Mouse (Mus musculus): Measurements from ENCODE around the gene Gm45234. TPM values are rescaled to one million over a fixed set of nuclear protein-coding genes. Genes with fewer than 3 reads are reported as not detected.

The Gm45234 gene
- total RNA-seq, 1 experiment: 0.13 TPM

DNA sequence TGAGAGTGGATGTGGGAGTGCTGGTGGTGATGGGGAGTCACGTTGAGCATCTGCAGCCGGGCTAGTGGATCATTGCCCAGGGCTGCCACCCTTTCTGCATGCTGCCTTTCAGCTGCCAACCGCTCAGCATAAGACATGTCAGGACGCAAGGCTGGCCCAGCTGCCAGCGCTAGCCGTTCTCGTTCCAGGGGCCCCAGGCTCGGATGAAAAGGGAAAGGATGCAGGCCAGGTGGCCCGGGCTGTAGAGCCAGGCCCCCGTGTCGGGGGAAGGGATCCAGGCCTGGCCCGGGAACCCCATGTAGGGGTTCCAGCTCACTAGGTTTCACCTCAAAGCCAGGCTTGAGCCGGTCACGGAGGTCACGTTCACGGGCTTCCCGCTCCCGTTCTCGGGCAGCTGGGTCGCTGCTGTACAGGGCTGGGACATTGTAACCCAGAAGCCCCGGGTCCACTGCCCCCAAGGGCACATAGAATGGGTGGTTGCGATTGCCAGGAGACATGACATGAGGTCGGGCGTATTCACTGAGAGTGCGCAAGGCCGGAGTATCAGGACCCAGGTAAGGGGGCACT lies 11.0 kb downstream of the Gm45234 start:
- Histone ChIP-seq H3K4me1 (ENCODE audit: control insufficient read depth in 2 of 2, insufficient read depth in 2 of 2, low read length in 2 of 2, poor library complexity in 1 of 2) (peaks cover 0 to 19% of the 10 kb centered on the region in 2 experiments; a peak in 2 of 4 replicates), H3K27ac (ENCODE audit: insufficient read depth, low read depth, low read length, poor library complexity, severe bottlenecking) (peak overlapping the region; percentile 30; the same call in 1 of the 2 replicates), H3K9me3 (ENCODE audit: control insufficient read depth, insufficient read depth, low read depth, low read length) (no peaks in the 10 kb centered on the region), H3K36me3 (ENCODE audit: control insufficient read depth, insufficient read depth, low read length, poor library complexity, severe bottlenecking) (peaks cover 13% of the 10 kb centered on the region; the same call in 1 of the 2 replicates), H3K9ac (ENCODE audit: insufficient read depth, low read depth, low read length, poor library complexity, severe bottlenecking) (peak overlapping the region; percentile 86), H3K4me3 (ENCODE audit: insufficient read depth in 1 of 2, low read depth in 1 of 2, low read length in 2 of 2, poor library complexity in 1 of 2, severe bottlenecking in 1 of 2) (peak overlapping the region; percentile 60 to 62)
- DNase-seq (ENCODE audit: low read depth, low spot score): no peak
- in situ Hi-C loops (cut with MboI; ENCODE audit: low sequenced_read_pairs in 2 of 2, unreplicated experiment in 2 of 2): no loop called here
- TF ChIP-seq HCFC1 (IDR thresholded peaks at IDR 0.05; ENCODE audit: borderline replicate concordance, insufficient read depth, low read length): no peak
- TF ChIP-seq ZC3H11A (IDR thresholded peaks at IDR 0.05; ENCODE audit: borderline replicate concordance, low read depth, low read length): no peak
- no peak for TF ChIP-seq ZNF384 (IDR thresholded peaks at IDR 0.05; ENCODE audit: low read depth, low read length)
- no peak for TF ChIP-seq CHD2 (IDR thresholded peaks at IDR 0.05; ENCODE audit: low read depth, low read length)
- TF ChIP-seq MAFK (IDR thresholded peaks at IDR 0.05; ENCODE audit: insufficient read depth, low read depth, low read length): no peak

DNA sequence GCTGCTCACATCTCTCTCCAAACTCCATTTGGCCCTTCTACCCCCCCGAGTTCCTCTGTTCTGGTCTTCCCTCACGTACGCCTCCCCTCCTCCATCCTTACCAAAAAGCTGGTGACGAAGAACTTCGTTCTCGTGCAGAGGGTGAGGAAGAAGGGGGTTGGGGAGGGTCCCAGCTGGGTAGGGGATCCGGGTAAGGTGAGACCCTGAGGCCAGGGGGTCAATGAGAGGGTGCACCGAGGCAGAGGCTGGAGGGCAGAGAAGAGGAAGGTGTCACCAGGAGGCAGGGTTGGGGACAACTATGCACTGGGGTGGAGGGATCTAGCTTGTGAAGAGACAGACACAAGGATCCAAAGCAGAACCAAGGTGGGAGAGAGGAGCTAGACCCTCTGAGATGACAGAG lies 12.2 kb downstream of the Gm45234 start:
- Histone ChIP-seq H3K36me3 (ENCODE audit: control insufficient read depth, insufficient read depth, low read length, poor library complexity, severe bottlenecking) (peaks cover 13% of the 10 kb centered on the region; the same call in 1 of the 2 replicates), H3K9ac (ENCODE audit: insufficient read depth, low read depth, low read length, poor library complexity, severe bottlenecking) (no peak overlapping the region), H3K9me3 (ENCODE audit: control insufficient read depth, insufficient read depth, low read depth, low read length) (no peaks in the 10 kb centered on the region), H3K4me1 (ENCODE audit: control insufficient read depth in 2 of 2, insufficient read depth in 2 of 2, low read length in 2 of 2, poor library complexity in 1 of 2) (peaks cover 0 to 22% of the 10 kb centered on the region in 2 experiments; a peak in 2 of 4 replicates), H3K27ac (ENCODE audit: insufficient read depth, low read depth, low read length, poor library complexity, severe bottlenecking) (no peak overlapping the region), H3K4me3 (ENCODE audit: insufficient read depth in 1 of 2, low read depth in 1 of 2, low read length in 2 of 2, poor library complexity in 1 of 2, severe bottlenecking in 1 of 2) (no peak overlapping the region)
- no peak for DNase-seq (ENCODE audit: low read depth, low spot score)
- no peak for TF ChIP-seq ZC3H11A (IDR thresholded peaks at IDR 0.05; ENCODE audit: borderline replicate concordance, low read depth, low read length)
- no peak for TF ChIP-seq ZNF384 (IDR thresholded peaks at IDR 0.05; ENCODE audit: low read depth, low read length)
- no peak for TF ChIP-seq HCFC1 (IDR thresholded peaks at IDR 0.05; ENCODE audit: borderline replicate concordance, insufficient read depth, low read length)
- in situ Hi-C loops (cut with MboI; ENCODE audit: low sequenced_read_pairs in 2 of 2, unreplicated experiment in 2 of 2): no loop called here

DNA sequence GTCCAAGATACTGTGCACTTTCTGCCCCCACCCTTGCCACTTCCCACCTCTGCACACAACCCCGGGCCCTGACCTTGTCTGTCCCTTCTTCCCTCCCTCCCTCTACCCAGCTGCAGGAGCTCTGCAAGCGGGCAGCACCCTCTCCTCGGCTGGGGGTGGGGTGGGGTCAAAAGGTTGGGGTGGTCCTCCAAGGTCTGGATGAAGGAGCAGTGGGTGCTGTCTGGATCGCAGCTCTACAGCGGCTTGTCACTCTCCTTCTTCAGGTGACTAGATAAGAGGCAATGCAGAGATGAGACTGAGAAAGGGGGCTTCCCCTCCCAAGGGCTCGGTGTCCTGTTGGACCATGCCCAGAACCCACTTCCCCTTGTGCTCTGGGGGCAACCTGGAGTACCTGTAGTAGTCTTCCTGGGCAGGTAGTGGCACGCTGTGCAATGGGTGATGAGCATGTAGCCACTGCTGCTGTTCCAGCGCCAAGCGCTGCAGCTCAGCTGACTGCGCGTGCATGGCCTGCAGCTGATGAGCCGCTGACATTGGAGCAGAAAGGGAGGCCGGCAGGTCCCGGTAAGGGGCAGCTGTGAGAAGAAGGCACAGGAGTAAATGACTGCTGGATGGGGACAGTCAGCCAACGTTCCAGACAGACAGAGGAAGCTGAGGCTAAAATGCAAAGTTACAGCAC lies 12.8 kb downstream of the Gm45234 start:
- peaks cover 0 to 25% of the 10 kb centered on the region in 2 experiments; a peak in 2 of 4 replicates for H3K4me1 ChIP-seq (ENCODE audit: control insufficient read depth in 2 of 2, insufficient read depth in 2 of 2, low read length in 2 of 2, poor library complexity in 1 of 2)
- no peak overlapping the region for H3K27ac ChIP-seq (ENCODE audit: insufficient read depth, low read depth, low read length, poor library complexity, severe bottlenecking)
- no peak overlapping the region for H3K9ac ChIP-seq (ENCODE audit: insufficient read depth, low read depth, low read length, poor library complexity, severe bottlenecking)
- no peak overlapping the region for H3K4me3 ChIP-seq (ENCODE audit: insufficient read depth in 1 of 2, low read depth in 1 of 2, low read length in 2 of 2, poor library complexity in 1 of 2, severe bottlenecking in 1 of 2)
- in situ Hi-C loops (cut with MboI; ENCODE audit: low sequenced_read_pairs in 2 of 2, unreplicated experiment in 2 of 2): no loop called here
- TF ChIP-seq CHD2 (IDR thresholded peaks at IDR 0.05; ENCODE audit: low read depth, low read length): no peak
- TF ChIP-seq HCFC1 (IDR thresholded peaks at IDR 0.05; ENCODE audit: borderline replicate concordance, insufficient read depth, low read length): no peak
- H3K9me3 ChIP-seq (ENCODE audit: control insufficient read depth, insufficient read depth, low read depth, low read length): no peaks in the 10 kb centered on the region
- H3K36me3 ChIP-seq (ENCODE audit: control insufficient read depth, insufficient read depth, low read length, poor library complexity, severe bottlenecking): peaks cover 13% of the 10 kb centered on the region; the same call in 1 of the 2 replicates
- no peak for DNase-seq (ENCODE audit: low read depth, low spot score)

DNA sequence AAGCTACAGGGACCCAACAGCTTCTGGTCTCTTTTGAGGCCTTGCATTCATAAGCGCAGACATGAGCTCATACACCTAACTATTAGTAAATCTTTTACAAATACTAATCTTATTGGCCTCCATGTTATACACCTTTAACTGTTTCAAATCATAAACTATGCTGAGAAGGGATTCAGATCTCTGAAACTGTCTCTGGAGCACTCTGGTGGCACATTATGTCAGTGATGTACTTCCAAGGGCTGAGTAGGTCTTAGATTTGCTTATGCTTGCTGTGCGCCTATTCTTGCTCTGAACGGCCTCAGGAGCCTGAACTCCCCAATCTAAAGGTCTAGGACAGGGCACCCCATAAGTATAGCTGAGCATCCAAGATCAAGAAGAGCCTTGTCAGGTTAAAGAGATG lies 14.0 kb downstream of the Gm45234 start:
- Histone ChIP-seq H3K4me3 (ENCODE audit: insufficient read depth in 1 of 2, low read depth in 1 of 2, low read length in 2 of 2, poor library complexity in 1 of 2, severe bottlenecking in 1 of 2) (no peak overlapping the region; a peak in 1 of 4 replicates), H3K36me3 (ENCODE audit: control insufficient read depth, insufficient read depth, low read length, poor library complexity, severe bottlenecking) (peaks cover 8% of the 10 kb centered on the region; the same call in 1 of the 2 replicates), H3K9me3 (ENCODE audit: control insufficient read depth, insufficient read depth, low read depth, low read length) (no peaks in the 10 kb centered on the region), H3K27ac (ENCODE audit: insufficient read depth, low read depth, low read length, poor library complexity, severe bottlenecking) (no peak overlapping the region), H3K4me1 (ENCODE audit: control insufficient read depth in 2 of 2, insufficient read depth in 2 of 2, low read length in 2 of 2, poor library complexity in 1 of 2) (peaks cover 0 to 21% of the 10 kb centered on the region in 2 experiments; a peak in 2 of 4 replicates), H3K9ac (ENCODE audit: insufficient read depth, low read depth, low read length, poor library complexity, severe bottlenecking) (no peak overlapping the region; the same call in 1 of the 2 replicates)
- TF ChIP-seq ZC3H11A (IDR thresholded peaks at IDR 0.05; ENCODE audit: borderline replicate concordance, low read depth, low read length) (no peak), HCFC1 (IDR thresholded peaks at IDR 0.05; ENCODE audit: borderline replicate concordance, insufficient read depth, low read length) (no peak), CHD2 (IDR thresholded peaks at IDR 0.05; ENCODE audit: low read depth, low read length) (no peak), ZNF384 (IDR thresholded peaks at IDR 0.05; ENCODE audit: low read depth, low read length) (no peak), MAFK (IDR thresholded peaks at IDR 0.05; ENCODE audit: insufficient read depth, low read depth, low read length) (no peak)
- in situ Hi-C loops (cut with MboI; ENCODE audit: low sequenced_read_pairs in 2 of 2, unreplicated experiment in 2 of 2): no loop called here
- no peak for DNase-seq (ENCODE audit: low read depth, low spot score)

Data from ES-E14 (cell line).